10 mouse cellular contexts compared by ENCODE assay signal in genomic region chr1:34290321-34290720, GRCm38 (mm10).
DNase-seq lines count a peak whose midpoint lies in the region; ATAC-seq and TF ChIP-seq lines count a peak whose summit lies in the region.
"Had no signal": no experiment of that assay in that cellular context is flagged by ENCODE, and none has a peak within 500 bp of the region (broad histone marks: within the 10 kb centered on the region; RNA-seq: fewer than 3 reads in every experiment).

No protein-coding gene starts in this region.

- no peak for TF ChIP-seq CTCF in stomach, postnatal 0 days (IDR thresholded peaks at IDR 0.05; ENCODE audit: low read depth)

- H3K27ac ChIP-seq in embryonic facial prominence, embryonic 14.5 days (replicated peaks; ENCODE audit: low read depth, low read length), result no peak overlapping the region
- H3K27ac ChIP-seq in embryonic facial prominence, embryonic 10.5 days (replicated peaks), result no peak overlapping the region
- no peak overlapping the region for H3K27ac ChIP-seq in stomach, embryonic 15.5 days
- no peak overlapping the region for H3K27ac ChIP-seq in stomach, postnatal 0 days (replicated peaks)
- H3K27ac ChIP-seq in limb, embryonic 14.5 days (replicated peaks; ENCODE audit: low read depth, low read length), result no peak overlapping the region

- peak; percentile 77 for DNase-seq in embryonic facial prominence, embryonic 14.5 days (ENCODE audit: low spot score)
- no peak for DNase-seq in embryonic facial prominence, embryonic 10.5 days (ENCODE audit: low spot score)
- DNase-seq in stomach, postnatal 0 days (ENCODE audit: low spot score), result no peak
- DNase-seq in limb, embryonic 14.5 days (ENCODE audit: low spot score), result peak; percentile 42
- DNase-seq in cerebellum, postnatal 10 days, result no peak
- no peak for DNase-seq in right cerebral cortex, postnatal 14 days
- DNase-seq: B cell, adult 2 months; layer of hippocampus, adult 9-11 months had no signal

- H3K9me3 ChIP-seq in embryonic facial prominence, embryonic 14.5 days (ENCODE audit: control insufficient read depth, low read length), result no peaks in the 10 kb centered on the region
- H3K9me3 ChIP-seq in embryonic facial prominence, embryonic 10.5 days, result no peaks in the 10 kb centered on the region
- no peaks in the 10 kb centered on the region for H3K9me3 ChIP-seq in stomach, embryonic 15.5 days
- H3K9me3 ChIP-seq in stomach, postnatal 0 days (ENCODE audit: control insufficient read depth, low read length), result no peaks in the 10 kb centered on the region
- no peaks in the 10 kb centered on the region for H3K9me3 ChIP-seq in limb, embryonic 14.5 days (ENCODE audit: control insufficient read depth, low read length)

- no peak for TF ChIP-seq POLR2A in limb, embryonic 14.5 days (IDR thresholded peaks at IDR 0.05; ENCODE audit: borderline replicate concordance, extremely low read depth, insufficient read depth, insufficient read length)

- ATAC-seq in embryonic facial prominence, embryonic 14.5 days (ENCODE audit: low read depth), result peak; percentile 82
- ATAC-seq in stomach, embryonic 15.5 days (ENCODE audit: insufficient read depth, low FRiP score, low read depth), result peak; percentile 53; the same call in 1 of the 2 replicates
- ATAC-seq in stomach, postnatal 0 days (ENCODE audit: low FRiP score, low TSS enrichment), result no peak
- ATAC-seq in limb, embryonic 14.5 days (ENCODE audit: low FRiP score, low read depth), result 0 out of 2 replicates have a peak, but pooled peaks have one; percentile 13
- ATAC-seq in megakaryocyte, adult 5-6 weeks (ENCODE audit: poor library complexity, severe bottlenecking), result no peak

- no peak overlapping the region for H3K4me3 ChIP-seq in embryonic facial prominence, embryonic 14.5 days (ENCODE audit: low read depth, low read length)
- no peak overlapping the region for H3K4me3 ChIP-seq in embryonic facial prominence, embryonic 10.5 days
- H3K4me3 ChIP-seq in stomach, embryonic 15.5 days (replicated peaks), result no peak overlapping the region
- H3K4me3 ChIP-seq in stomach, postnatal 0 days (ENCODE audit: low read depth, low read length), result no peak overlapping the region
- H3K4me3 ChIP-seq in limb, embryonic 14.5 days (replicated peaks; ENCODE audit: low read length), result no peak overlapping the region

- no peak overlapping the region for H3K4me2 ChIP-seq in embryonic facial prominence, embryonic 14.5 days (ENCODE audit: low read depth, low read length)
- no peak overlapping the region for H3K4me2 ChIP-seq in stomach, embryonic 15.5 days
- no peak overlapping the region for H3K4me2 ChIP-seq in stomach, postnatal 0 days (replicated peaks; ENCODE audit: low read depth)
- no peak overlapping the region for H3K4me2 ChIP-seq in limb, embryonic 14.5 days (replicated peaks; ENCODE audit: low read depth, low read length, severe bottlenecking)

- 66% methylated on average over 12 of the region's 12 CpGs for WGBS in embryonic facial prominence, embryonic 14.5 days
- 95% methylated on average over 12 of the region's 12 CpGs for WGBS in embryonic facial prominence, embryonic 10.5 days
- WGBS in stomach, embryonic 15.5 days, result 79% methylated on average over 12 of the region's 12 CpGs
- 75% methylated on average over 12 of the region's 12 CpGs for WGBS in stomach, postnatal 0 days
- 71% methylated on average over 12 of the region's 12 CpGs for WGBS in limb, embryonic 14.5 days

- no peaks in the 10 kb centered on the region for H3K27me3 ChIP-seq in embryonic facial prominence, embryonic 14.5 days (replicated peaks; ENCODE audit: control insufficient read depth, insufficient read depth, low read length)
- no peaks in the 10 kb centered on the region for H3K27me3 ChIP-seq in embryonic facial prominence, embryonic 10.5 days (replicated peaks; ENCODE audit: low read depth, poor library complexity, severe bottlenecking)
- no peaks in the 10 kb centered on the region for H3K27me3 ChIP-seq in stomach, embryonic 15.5 days (replicated peaks)
- H3K27me3 ChIP-seq in stomach, postnatal 0 days (ENCODE audit: control insufficient read depth, insufficient read depth, low read length), result no peaks in the 10 kb centered on the region
- H3K27me3 ChIP-seq in limb, embryonic 14.5 days (ENCODE audit: control insufficient read depth, insufficient read depth, low read length), result no peaks in the 10 kb centered on the region

- H3K4me1 ChIP-seq in embryonic facial prominence, embryonic 14.5 days (ENCODE audit: control insufficient read depth, insufficient read depth, low read length), result peaks cover 7% of the 10 kb centered on the region; the same call in 1 of the 2 replicates
- no peaks in the 10 kb centered on the region for H3K4me1 ChIP-seq in embryonic facial prominence, embryonic 10.5 days
- no peaks in the 10 kb centered on the region for H3K4me1 ChIP-seq in stomach, embryonic 15.5 days
- H3K4me1 ChIP-seq in stomach, postnatal 0 days (replicated peaks; ENCODE audit: control insufficient read depth, insufficient read depth), result no peaks in the 10 kb centered on the region
- H3K4me1 ChIP-seq in limb, embryonic 14.5 days (ENCODE audit: control insufficient read depth, insufficient read depth, low read length), result no peaks in the 10 kb centered on the region

- no peak overlapping the region for H3K9ac ChIP-seq in embryonic facial prominence, embryonic 14.5 days (ENCODE audit: low read depth, low read length)
- no peak overlapping the region for H3K9ac ChIP-seq in stomach, embryonic 15.5 days
- no peak overlapping the region for H3K9ac ChIP-seq in stomach, postnatal 0 days (ENCODE audit: low read length)
- H3K9ac ChIP-seq in limb, embryonic 14.5 days (ENCODE audit: low read depth, low read length, severe bottlenecking), result no peak overlapping the region

- no peak for TF ChIP-seq EP300 in stomach, postnatal 0 days (optimal IDR thresholded peaks at IDR 0.05)

- peaks cover 75% of the 10 kb centered on the region for H3K36me3 ChIP-seq in embryonic facial prominence, embryonic 14.5 days (ENCODE audit: control insufficient read depth, insufficient read depth, low read length)
- H3K36me3 ChIP-seq in embryonic facial prominence, embryonic 10.5 days (replicated peaks), result peaks cover 88% of the 10 kb centered on the region
- H3K36me3 ChIP-seq in stomach, embryonic 15.5 days, result peaks cover 13% of the 10 kb centered on the region; the same call in 1 of the 2 replicates
- peaks cover 29% of the 10 kb centered on the region for H3K36me3 ChIP-seq in stomach, postnatal 0 days (ENCODE audit: control insufficient read depth, insufficient read depth, low read length)
- H3K36me3 ChIP-seq in limb, embryonic 14.5 days (ENCODE audit: control insufficient read depth, insufficient read depth, low read length), result peaks cover 59% of the 10 kb centered on the region

Comparison
In these comparisons a context has a peak if more than half of its experiments do, and no peak if none do; other contexts are left out.
1. ATAC-seq: peak in embryonic facial prominence, embryonic 14.5 days (single experiment), stomach, embryonic 15.5 days (single experiment) and limb, embryonic 14.5 days (single experiment); none in stomach, postnatal 0 days (single experiment) and megakaryocyte, adult 5-6 weeks (single experiment).
2. DNase-seq: peak in embryonic facial prominence, embryonic 14.5 days (single experiment) and limb, embryonic 14.5 days (single experiment); none in embryonic facial prominence, embryonic 10.5 days (single experiment), stomach, postnatal 0 days (single experiment), cerebellum, postnatal 10 days (0 of 2) and right cerebral cortex, postnatal 14 days (single experiment).